Mouse (Mus musculus): ENCODE data around the gene Bzw1. TPM values are rescaled to one million over a fixed set of nuclear protein-coding genes. Genes with fewer than 3 reads are reported as not detected.

Bzw1 gene
- 12.1 and 13.3 TPM in 2 replicates for polyA plus RNA-seq (2012; rRNA removed)

GRCm38 (mm10) chr1:58392652-58393283, at the start of gene Bzw1:
TSS of gene Bzw1 (plus strand) at chr1:58392898.
- Histone ChIP-seq H3K36me3 (ENCODE audit: control insufficient read depth, insufficient read depth, low read length) (peaks cover 9% of the 10 kb centered on the region), H3K27me3 (ENCODE audit: control insufficient read depth, insufficient read depth, low read length) (0 out of 2 replicates have a peak, but pooled peaks cover 1% of the 10 kb centered on the region), H3K27ac (ENCODE audit: insufficient read depth, low read length) (peak within 1 kb of the TSS; percentile 100), H3K4me1 (ENCODE audit: control insufficient read depth, insufficient read depth, insufficient read length) (no peaks in the 10 kb centered on the region), H3K4me3 (ENCODE audit: extremely low read depth, insufficient read depth, insufficient read length) (peak within 1 kb of the TSS; percentile 99)
- TF ChIP-seq CTCF (IDR thresholded peaks at IDR 0.05; ENCODE audit: extremely low read depth, insufficient read depth, insufficient read length, insufficient replicate concordance) (no peak), POLR2A (IDR thresholded peaks at IDR 0.05; ENCODE audit: low read depth, low read length) (peak; percentile 82)
- DNase-seq (ENCODE audit: low read depth in 1 of 2, low spot score in 2 of 2), result peak; percentile 86 to 92
- WGBS, result under 1% methylated on average over 51 of the region's 61 CpGs

- TF ChIP-seq POLR2A (IDR thresholded peaks at IDR 0.05; ENCODE audit: low read depth, low read length) (no peak), CTCF (IDR thresholded peaks at IDR 0.05; ENCODE audit: extremely low read depth, insufficient read depth, insufficient read length, insufficient replicate concordance) (no peak)
- Histone ChIP-seq H3K27ac (ENCODE audit: insufficient read depth, low read length) (no peak overlapping the region), H3K4me3 (ENCODE audit: extremely low read depth, insufficient read depth, insufficient read length) (no peak overlapping the region), H3K27me3 (ENCODE audit: control insufficient read depth, insufficient read depth, low read length) (no peaks in the 10 kb centered on the region), H3K36me3 (ENCODE audit: control insufficient read depth, insufficient read depth, low read length) (no peaks in the 10 kb centered on the region), H3K4me1 (ENCODE audit: control insufficient read depth, insufficient read depth, insufficient read length) (peaks cover under 1% of the 10 kb centered on the region; the same call in 1 of the 2 replicates)
- DNase-seq (ENCODE audit: low read depth in 1 of 2, low spot score in 2 of 2), result no peak
- WGBS, result 35% methylated on average over 4 of the region's 4 CpGs
Measured at GRCm38 (mm10) chr1:58343861-58344260, 48.8 kb upstream of the Bzw1 start.

- Histone ChIP-seq H3K27ac (ENCODE audit: insufficient read depth, low read length) (no peak overlapping the region), H3K36me3 (ENCODE audit: control insufficient read depth, insufficient read depth, low read length) (no peaks in the 10 kb centered on the region), H3K4me1 (ENCODE audit: control insufficient read depth, insufficient read depth, insufficient read length) (peaks cover 4% of the 10 kb centered on the region; the same call in 1 of the 2 replicates), H3K27me3 (ENCODE audit: control insufficient read depth, insufficient read depth, low read length) (no peaks in the 10 kb centered on the region), H3K4me3 (ENCODE audit: extremely low read depth, insufficient read depth, insufficient read length) (no peak overlapping the region)
- no peak for DNase-seq (ENCODE audit: low read depth in 1 of 2, low spot score in 2 of 2)
- WGBS, result 84% methylated on average over 5 of the region's 5 CpGs
- TF ChIP-seq CTCF (IDR thresholded peaks at IDR 0.05; ENCODE audit: extremely low read depth, insufficient read depth, insufficient read length, insufficient replicate concordance), result no peak
- TF ChIP-seq POLR2A (IDR thresholded peaks at IDR 0.05; ENCODE audit: low read depth, low read length), result no peak
Measured at GRCm38 (mm10) chr1:58344570-58344969, 48.1 kb upstream of the Bzw1 start.

- 92% methylated on average over 14 of the region's 14 CpGs for WGBS
Measured at GRCm38 (mm10) chr1:58346159-58346558, 46.5 kb upstream of the Bzw1 start.

GRCm38 (mm10) chr1:58348712-58349111, 44.0 kb upstream of the Bzw1 start:
- TF ChIP-seq POLR2A (IDR thresholded peaks at IDR 0.05; ENCODE audit: low read depth, low read length), result no peak
- TF ChIP-seq CTCF (IDR thresholded peaks at IDR 0.05; ENCODE audit: extremely low read depth, insufficient read depth, insufficient read length, insufficient replicate concordance), result no peak
- H3K4me1 ChIP-seq (ENCODE audit: control insufficient read depth, insufficient read depth, insufficient read length), result peaks cover 4% of the 10 kb centered on the region; the same call in 1 of the 2 replicates
- no peak for DNase-seq (ENCODE audit: low read depth in 1 of 2, low spot score in 2 of 2)
- H3K4me3 ChIP-seq (ENCODE audit: extremely low read depth, insufficient read depth, insufficient read length), result no peak overlapping the region
- no peaks in the 10 kb centered on the region for H3K27me3 ChIP-seq (ENCODE audit: control insufficient read depth, insufficient read depth, low read length)
- H3K27ac ChIP-seq (ENCODE audit: insufficient read depth, low read length), result no peak overlapping the region
- 8% methylated on average over 6 of the region's 6 CpGs for WGBS
- no peaks in the 10 kb centered on the region for H3K36me3 ChIP-seq (ENCODE audit: control insufficient read depth, insufficient read depth, low read length)

More at GRCm38 (mm10) chr1:58346159-58346558, 46.5 kb upstream of the Bzw1 start:
- no peak for DNase-seq (ENCODE audit: low read depth in 1 of 2, low spot score in 2 of 2)
- Histone ChIP-seq H3K27ac (ENCODE audit: insufficient read depth, low read length) (no peak overlapping the region), H3K27me3 (ENCODE audit: control insufficient read depth, insufficient read depth, low read length) (no peaks in the 10 kb centered on the region), H3K4me3 (ENCODE audit: extremely low read depth, insufficient read depth, insufficient read length) (no peak overlapping the region), H3K4me1 (ENCODE audit: control insufficient read depth, insufficient read depth, insufficient read length) (peaks cover 4% of the 10 kb centered on the region; the same call in 1 of the 2 replicates), H3K36me3 (ENCODE audit: control insufficient read depth, insufficient read depth, low read length) (no peaks in the 10 kb centered on the region)
- TF ChIP-seq POLR2A (IDR thresholded peaks at IDR 0.05; ENCODE audit: low read depth, low read length), result no peak
- TF ChIP-seq CTCF (IDR thresholded peaks at IDR 0.05; ENCODE audit: extremely low read depth, insufficient read depth, insufficient read length, insufficient replicate concordance), result no peak

GRCm38 (mm10) chr1:58353238-58353893, 39.3 kb upstream of the Bzw1 start:
- Histone ChIP-seq H3K4me1 (ENCODE audit: control insufficient read depth, insufficient read depth, insufficient read length) (peaks cover 4% of the 10 kb centered on the region; the same call in 1 of the 2 replicates), H3K27me3 (ENCODE audit: control insufficient read depth, insufficient read depth, low read length) (no peaks in the 10 kb centered on the region), H3K27ac (ENCODE audit: insufficient read depth, low read length) (no peak overlapping the region), H3K36me3 (ENCODE audit: control insufficient read depth, insufficient read depth, low read length) (no peaks in the 10 kb centered on the region), H3K4me3 (ENCODE audit: extremely low read depth, insufficient read depth, insufficient read length) (no peak overlapping the region)
- TF ChIP-seq CTCF (IDR thresholded peaks at IDR 0.05; ENCODE audit: extremely low read depth, insufficient read depth, insufficient read length, insufficient replicate concordance), result no peak
- no peak for TF ChIP-seq POLR2A (IDR thresholded peaks at IDR 0.05; ENCODE audit: low read depth, low read length)
- DNase-seq (ENCODE audit: low read depth in 1 of 2, low spot score in 2 of 2), result no peak
- WGBS, result 69% methylated on average over 4 of the region's 4 CpGs
